Mouse (Mus musculus) embryo, embryonic 11.5 days (tissue): ENCODE results near the gene Gm5142.

Experiments
- DNase-seq: peaks from one replicate; pipeline ENCODE4 v3.0.0-alpha.2; 2012; ENCODE audit warnings: low read depth, low spot score

Gene Gm5142

GRCm38 (mm10) chr14:59178649-59179048 lies at the start of gene Gm5142:
Gene Gm5142, minus strand, starts transcription at chr14:59178749.
- DNase-seq: no peak

GRCm38 (mm10) chr14:59226240-59226639 lies 47.7 kb upstream of the Gm5142 start:
- no peak for DNase-seq

GRCm38 (mm10) chr14:59219241-59219640 lies 40.7 kb upstream of the Gm5142 start:
- DNase-seq: no peak

GRCm38 (mm10) chr14:59209816-59210215 lies 31.3 kb upstream of the Gm5142 start:
- no peak for DNase-seq

GRCm38 (mm10) chr14:59209003-59209402 lies 30.5 kb upstream of the Gm5142 start:
- no peak for DNase-seq

- DNase-seq: no peak
Measured at GRCm38 (mm10) chr14:59205976-59206583, 27.5 kb upstream of the Gm5142 start.

GRCm38 (mm10) chr14:59205461-59205860 lies 26.9 kb upstream of the Gm5142 start:
- DNase-seq: no peak

GRCm38 (mm10) chr14:59201604-59202215 lies 23.2 kb upstream of the Gm5142 start:
- no peak for DNase-seq

GRCm38 (mm10) chr14:59200711-59201603 lies 22.4 kb upstream of the Gm5142 start, which contains the start of gene Rcbtb1:
Gene Rcbtb1, plus strand, starts transcription at chr14:59201209.
- DNase-seq: peak; percentile 91

GRCm38 (mm10) chr14:59186121-59186520 lies 7.6 kb upstream of the Gm5142 start:
- no peak for DNase-seq

GRCm38 (mm10) chr14:59185514-59185913 lies 7.0 kb upstream of the Gm5142 start:
- no peak for DNase-seq

- no peak for DNase-seq
Measured at GRCm38 (mm10) chr14:59182732-59183131, 4.2 kb upstream of the Gm5142 start.

GRCm38 (mm10) chr14:59157016-59157698 lies 21.4 kb downstream of the Gm5142 start:
- no peak for DNase-seq

- DNase-seq: no peak
Measured at GRCm38 (mm10) chr14:59155589-59155988, 23.0 kb downstream of the Gm5142 start.

GRCm38 (mm10) chr14:59142793-59143192 lies 35.8 kb downstream of the Gm5142 start, which contains the start of gene 1700129C05Rik:
Gene 1700129C05Rik, minus strand, starts transcription at chr14:59142893.
- DNase-seq: no peak

- peak; percentile 19 for DNase-seq
Measured at GRCm38 (mm10) chr14:59114281-59114680, 64.3 kb downstream of the Gm5142 start.
